Mouse (Mus musculus) left cerebral cortex, postnatal 36 days (tissue): ENCODE results near the gene Pros1. TPM values are rescaled to one million over a fixed set of nuclear protein-coding genes. Genes with fewer than 3 reads are reported as not detected.

Source experiments
- DNase-seq, 2 experiments: peaks; one replicate each; pipeline ENCODE4 v3.0.0; 2021 to 2022; ENCODE audit warnings: low spot score in 2 of 2, mixed read lengths in 1 of 2
- intact Hi-C: fragments of 180-260 bp; cut with DNase I; formaldehyde crosslinking; loops from one replicate; pipeline ENCODE4 v1.15.1; 2025
- microRNA-seq: library from miRNA; unstranded; fragments of <30 nt; microRNA quantifications from one replicate; pipeline ENCODE4 v1.2.0, GENCODE M21; 2022
- total RNA-seq, 2 experiments: library from RNA; stranded (reverse); gene quantifications; 2 replicates each; pipeline ENCODE4 v1.2.3; 2021

The Pros1 gene
- total RNA-seq, 2 experiments from 2014 or later: 8.3 to 9.6 TPM

GRCm38 (mm10) chr16:62974926-62975325 is 120.8 kb downstream of the Pros1 start:
- intact Hi-C loops: no loop called here
- no peak for DNase-seq

Small RNA genes lying within 50 kb of the gene (microRNA-seq; reads per million reads assigned to microRNA genes)
- not detected for gene Gm25986

Other genes starting within 250 kb of the Pros1 start
- 10 to 100 TPM; 13.9 to 14.1 TPM for gene Nsun3, start 67.5 kb upstream of the Pros1 start, total RNA-seq
- not detected for gene Stx19, start 39.6 kb upstream of the Pros1 start, total RNA-seq
- gene Arl13b, start 7.3 kb upstream of the Pros1 start, total RNA-seq: 10 to 100 TPM in 1 of 2 experiments, 1 to 10 TPM in 1; 10.0 to 11.9 TPM